Mouse (Mus musculus) forebrain, embryonic 13.5 days (tissue): ENCODE measurements around the gene B130006D01Rik. TPM values are rescaled to one million over a fixed set of nuclear protein-coding genes. Genes with fewer than 3 reads are reported as not detected.

Source experiments
- ATAC-seq: fragments of 200-750 bp; cut with Nextera tagmentation; 2 replicates; pipeline ENCODE4 v1.8.0; 2017
- H3K27ac ChIP-seq: fragments of 300-500 bp; sonication (generic); 2 replicates; pipeline ENCODE4 v1.5.1; 2015; ENCODE audit warnings: inconsistent platforms, mild to moderate bottlenecking, moderate library complexity
- H3K27me3 ChIP-seq: fragments of 300-500 bp; sonication (generic); 2 replicates; pipeline ENCODE4 v1.6.1; 2015; ENCODE audit warnings: mild to moderate bottlenecking, inconsistent platforms
- H3K36me3 ChIP-seq: fragments of 300-500 bp; sonication (generic); 2 replicates; pipeline ENCODE4 v1.6.1; 2015; ENCODE audit warnings: mild to moderate bottlenecking, inconsistent platforms; ENCODE audit not compliant: poor library complexity, severe bottlenecking
- H3K4me1 ChIP-seq: fragments of 300-500 bp; sonication (generic); 2 replicates; pipeline ENCODE4 v1.6.1; 2015; ENCODE audit warnings: inconsistent platforms
- H3K4me2 ChIP-seq: fragments of 300-500 bp; sonication (generic); 2 replicates; pipeline ENCODE4 v1.6.1; 2015; ENCODE audit warnings: inconsistent platforms, mild to moderate bottlenecking, moderate library complexity
- H3K4me3 ChIP-seq: fragments of 300-500 bp; sonication (generic); 2 replicates; pipeline ENCODE4 v1.5.1; 2015; ENCODE audit warnings: mild to moderate bottlenecking, inconsistent platforms
- H3K9ac ChIP-seq: fragments of 300-500 bp; sonication (generic); 2 replicates; pipeline ENCODE4 v1.6.1; 2015; ENCODE audit warnings: mild to moderate bottlenecking, inconsistent platforms
- H3K9me3 ChIP-seq: fragments of 300-500 bp; sonication (generic); replicated peaks from 2 replicates; pipeline ENCODE4 v1.6.1; 2016; ENCODE audit warnings: inconsistent platforms
- WGBS: fragments of 180-500 bp; shearing (Covaris S2); methylation state at CpG from one replicate; pipeline ENCODE4 v1.1.7; 2015; 5-methylcytosine and 5-hydroxymethylcytosine counted together
- polyA plus RNA-seq: library from polyadenylated mRNA; unstranded; fragments of >200 nt; fragmentation: Nextera tagmentation; extraction: Ambion mirVana; gene quantifications from 2 replicates; pipeline ENCODE4 v1.2.1, GENCODE M21; 2015

B130006D01Rik gene
- polyA plus RNA-seq, 1 experiment from 2014 or later: 1.4 TPM

GRCm38 (mm10) chr11:95700778-95701739 lies 22.3 kb upstream of the B130006D01Rik start:
- H3K9ac ChIP-seq: no peak overlapping the region
- no peaks in the 10 kb centered on the region for H3K4me1 ChIP-seq
- no peak overlapping the region for H3K4me3 ChIP-seq
- no peak overlapping the region for H3K4me2 ChIP-seq
- no peak for ATAC-seq
- H3K9me3 ChIP-seq: no peaks in the 10 kb centered on the region
- H3K27me3 ChIP-seq: no peaks in the 10 kb centered on the region
- 92% methylated on average over 13 of the region's 13 CpGs for WGBS
- no peak overlapping the region for H3K27ac ChIP-seq
- H3K36me3 ChIP-seq: no peaks in the 10 kb centered on the region

DNA sequence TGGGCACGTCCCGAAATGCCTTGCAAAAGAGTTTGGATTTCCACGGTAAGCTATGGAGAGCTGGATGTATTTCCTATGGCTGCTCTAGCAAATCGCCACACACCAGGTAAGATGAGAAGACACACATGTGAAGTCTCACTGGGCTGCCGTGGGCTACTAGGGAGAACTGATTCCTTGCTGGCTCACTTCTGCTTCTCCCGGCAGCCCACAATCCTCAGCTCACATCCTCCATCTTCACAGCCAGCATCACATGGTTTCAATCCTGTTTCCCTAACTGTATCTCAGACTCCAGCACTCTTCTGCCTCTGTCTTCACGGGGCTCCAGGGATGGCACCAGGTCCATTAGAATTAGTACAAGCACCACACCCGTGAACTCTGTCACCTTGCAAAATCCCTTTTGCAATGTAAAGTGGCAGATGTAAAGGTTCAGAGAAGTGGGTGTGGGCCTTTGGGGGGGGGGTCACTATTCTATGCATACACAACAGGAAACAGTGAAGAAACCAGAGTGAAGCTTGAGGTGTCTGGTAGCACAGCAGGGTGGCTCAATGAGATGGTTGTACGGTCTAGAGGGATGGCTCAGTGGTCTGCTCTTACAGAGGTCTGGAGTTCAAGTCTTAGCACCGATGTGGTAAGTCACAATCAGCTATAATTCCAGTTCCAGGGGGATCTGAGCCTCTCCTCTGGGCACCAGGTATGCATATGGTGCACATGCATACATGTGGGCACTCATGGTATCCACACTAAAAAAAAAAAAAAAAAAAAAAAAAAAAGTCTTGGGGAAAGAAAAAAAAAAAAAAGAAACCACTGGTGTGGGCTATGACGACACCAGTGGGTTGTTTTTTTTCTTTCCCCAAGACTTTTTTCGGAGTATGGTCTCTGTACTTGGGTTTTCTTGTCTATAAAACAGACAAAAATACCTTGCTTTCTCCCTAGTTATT lies 19.1 kb upstream of the B130006D01Rik start:
- no peak for ATAC-seq
- Histone ChIP-seq H3K27me3 (no peaks in the 10 kb centered on the region), H3K4me1 (no peaks in the 10 kb centered on the region), H3K9me3 (no peaks in the 10 kb centered on the region), H3K27ac (no peak overlapping the region), H3K4me2 (no peak overlapping the region), H3K36me3 (no peaks in the 10 kb centered on the region), H3K9ac (no peak overlapping the region), H3K4me3 (no peak overlapping the region)
- WGBS: 96% methylated on average over 12 of the region's 12 CpGs

DNA sequence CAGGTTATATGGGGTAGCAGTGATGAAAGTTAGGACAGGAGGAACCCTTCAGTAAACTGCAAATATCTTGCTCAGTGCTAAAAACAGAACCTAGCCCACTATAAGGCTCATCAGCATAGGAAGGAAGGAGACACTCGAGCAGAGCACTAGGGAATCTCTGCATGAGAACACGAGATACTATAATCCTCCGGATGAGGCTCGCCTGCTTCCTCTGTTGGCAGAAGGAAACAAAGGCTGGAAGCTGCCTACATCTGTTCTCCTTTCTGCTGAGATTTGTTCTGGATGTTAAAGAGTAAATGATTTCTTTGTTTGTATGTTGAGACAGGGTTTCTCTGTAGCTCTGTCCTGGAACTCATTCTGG lies 18.4 kb upstream of the B130006D01Rik start:
- H3K9me3 ChIP-seq: no peaks in the 10 kb centered on the region
- 76% methylated on average over 4 of the region's 4 CpGs for WGBS
- H3K4me3 ChIP-seq: no peak overlapping the region

GRCm38 (mm10) chr11:95709534-95710040 lies 13.8 kb upstream of the B130006D01Rik start:
- Histone ChIP-seq H3K4me2 (no peak overlapping the region), H3K27ac (no peak overlapping the region), H3K4me1 (peaks cover 14% of the 10 kb centered on the region), H3K4me3 (no peak overlapping the region), H3K27me3 (0 out of 2 replicates have a peak, but pooled peaks cover 2% of the 10 kb centered on the region), H3K9ac (no peak overlapping the region), H3K36me3 (no peaks in the 10 kb centered on the region), H3K9me3 (no peaks in the 10 kb centered on the region)
- ATAC-seq: no peak
- WGBS: 89% methylated on average over 6 of the region's 6 CpGs

More for the DNA sequence above, 18.4 kb upstream of the B130006D01Rik start:
- Histone ChIP-seq H3K36me3 (no peaks in the 10 kb centered on the region), H3K27me3 (no peaks in the 10 kb centered on the region), H3K4me2 (no peak overlapping the region), H3K9ac (no peak overlapping the region), H3K4me1 (no peaks in the 10 kb centered on the region), H3K27ac (no peak overlapping the region)
- ATAC-seq: no peak

GRCm38 (mm10) chr11:95710478-95710877 lies 12.9 kb upstream of the B130006D01Rik start:
- Histone ChIP-seq H3K4me1 (peaks cover 22% of the 10 kb centered on the region), H3K9me3 (no peaks in the 10 kb centered on the region), H3K36me3 (no peaks in the 10 kb centered on the region), H3K27me3 (0 out of 2 replicates have a peak, but pooled peaks cover 2% of the 10 kb centered on the region), H3K27ac (no peak overlapping the region), H3K4me3 (no peak overlapping the region), H3K9ac (no peak overlapping the region), H3K4me2 (no peak overlapping the region)
- 79% methylated on average over 7 of the region's 7 CpGs for WGBS
- ATAC-seq: no peak

GRCm38 (mm10) chr11:95712085-95712562 lies 11.3 kb upstream of the B130006D01Rik start:
- no peaks in the 10 kb centered on the region for H3K36me3 ChIP-seq
- H3K9me3 ChIP-seq: no peaks in the 10 kb centered on the region
- H3K4me2 ChIP-seq: peak overlapping the region; percentile 90
- WGBS: 40% methylated on average over 12 of the region's 12 CpGs
- 0 out of 2 replicates have a peak, but pooled peaks cover 2% of the 10 kb centered on the region for H3K27me3 ChIP-seq
- peak overlapping the region; percentile 91 for H3K4me3 ChIP-seq
- peak overlapping the region; percentile 97 for H3K27ac ChIP-seq
- peak; percentile 4; the same call in 1 of the 2 replicates for ATAC-seq
- H3K4me1 ChIP-seq: peaks cover 32% of the 10 kb centered on the region
- peak overlapping the region; percentile 96; the same call in 1 of the 2 replicates for H3K9ac ChIP-seq

- no peaks in the 10 kb centered on the region for H3K9me3 ChIP-seq
- H3K4me2 ChIP-seq: peak within 1 kb of the TSS; percentile 90
- no peaks in the 10 kb centered on the region for H3K36me3 ChIP-seq
- WGBS: 1% methylated on average over 32 of the region's 103 CpGs
- H3K27me3 ChIP-seq: 0 out of 2 replicates have a peak, but pooled peaks cover 2% of the 10 kb centered on the region
- H3K9ac ChIP-seq: peak within 1 kb of the TSS; percentile 96
- peak; percentile 87 for ATAC-seq
- peak within 1 kb of the TSS; percentile 91 for H3K4me3 ChIP-seq
- H3K4me1 ChIP-seq: peaks cover 34% of the 10 kb centered on the region
- peak within 1 kb of the TSS; percentile 97 for H3K27ac ChIP-seq
Observed at GRCm38 (mm10) chr11:95712563-95713224, 10.7 kb upstream of the B130006D01Rik start, which contains the start of gene Zfp652. Gene Zfp652, plus strand, starts transcription at chr11:95712673.

DNA sequence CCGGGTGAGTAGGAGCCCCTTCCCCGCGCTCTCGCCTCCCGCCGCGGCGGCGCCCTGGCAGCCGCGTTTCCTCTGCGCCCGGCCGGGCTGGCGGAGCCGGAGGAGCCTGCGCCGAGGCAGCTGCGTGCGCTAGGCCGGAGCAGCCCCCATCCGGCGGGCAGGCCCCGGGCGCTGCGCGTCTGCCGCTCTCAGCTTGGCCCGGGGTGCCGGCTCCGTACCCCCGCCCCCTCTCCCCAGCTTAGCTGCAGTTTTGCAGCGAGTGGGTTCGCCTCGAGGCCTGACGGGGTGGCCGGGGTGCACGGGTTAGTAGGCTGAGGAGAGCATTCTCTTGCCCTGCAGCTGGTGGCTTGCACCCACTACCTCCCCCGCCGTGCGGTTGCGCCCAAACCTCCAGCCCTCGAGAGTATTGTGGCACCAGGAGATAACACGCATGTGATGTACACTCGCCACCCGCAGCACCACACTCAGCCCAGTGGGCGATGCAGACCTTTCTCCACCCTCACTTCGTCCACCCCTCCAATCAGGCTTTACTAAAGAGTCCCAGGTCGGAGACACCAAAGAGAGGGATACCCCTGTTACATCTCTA lies 10.1 kb upstream of the B130006D01Rik start:
- H3K36me3 ChIP-seq: no peaks in the 10 kb centered on the region
- H3K4me1 ChIP-seq: peaks cover 34% of the 10 kb centered on the region
- peak overlapping the region; percentile 97 for H3K27ac ChIP-seq
- H3K27me3 ChIP-seq: 0 out of 2 replicates have a peak, but pooled peaks cover 2% of the 10 kb centered on the region
- peak overlapping the region; percentile 96 for H3K9ac ChIP-seq
- peak overlapping the region; percentile 91 for H3K4me3 ChIP-seq
- H3K4me2 ChIP-seq: peak overlapping the region; percentile 90
- no peaks in the 10 kb centered on the region for H3K9me3 ChIP-seq
- WGBS: under 1% methylated on average over 32 of the region's 49 CpGs
- ATAC-seq: peak; percentile 79

GRCm38 (mm10) chr11:95713811-95714241 lies 9.6 kb upstream of the B130006D01Rik start:
- no peaks in the 10 kb centered on the region for H3K36me3 ChIP-seq
- peak overlapping the region; percentile 96 for H3K9ac ChIP-seq
- H3K27ac ChIP-seq: peak overlapping the region; percentile 97
- peak; percentile 8; the same call in 1 of the 2 replicates for ATAC-seq
- no peaks in the 10 kb centered on the region for H3K9me3 ChIP-seq
- under 1% methylated on average over 13 of the region's 13 CpGs for WGBS
- peaks cover 34% of the 10 kb centered on the region for H3K4me1 ChIP-seq
- peak overlapping the region; percentile 91 for H3K4me3 ChIP-seq
- peak overlapping the region; percentile 90 for H3K4me2 ChIP-seq
- H3K27me3 ChIP-seq: 0 out of 2 replicates have a peak, but pooled peaks cover 2% of the 10 kb centered on the region

- no peaks in the 10 kb centered on the region for H3K36me3 ChIP-seq
- H3K9me3 ChIP-seq: no peaks in the 10 kb centered on the region
- H3K9ac ChIP-seq: peak overlapping the region; percentile 96
- no peak for ATAC-seq
- H3K4me3 ChIP-seq: peak overlapping the region; percentile 91
- H3K4me1 ChIP-seq: peaks cover 34% of the 10 kb centered on the region
- H3K27ac ChIP-seq: peak overlapping the region; percentile 37
- 0 out of 2 replicates have a peak, but pooled peaks cover 2% of the 10 kb centered on the region for H3K27me3 ChIP-seq
- 43% methylated on average over 7 of the region's 7 CpGs for WGBS
- H3K4me2 ChIP-seq: peak overlapping the region; percentile 90
Observed at GRCm38 (mm10) chr11:95714411-95714810, 9.0 kb upstream of the B130006D01Rik start.
